Mouse (Mus musculus): ENCODE results near the gene Kcnj4.

GRCm38 (mm10) chr15:79439386-79439785, 65.7 kb downstream of the Kcnj4 start:
- no peak for TF ChIP-seq CTCF (IDR thresholded peaks at IDR 0.05; ENCODE audit: extremely low read depth, insufficient read depth, low read length)
- no peak for TF ChIP-seq POLR2A (IDR thresholded peaks at IDR 0.05; ENCODE audit: extremely low read depth, insufficient read depth, low read length)
